Mouse (Mus musculus): ENCODE data around the gene Xpr1. TPM values are rescaled to one million over a fixed set of nuclear protein-coding genes. Genes with fewer than 3 reads are reported as not detected.

Gene Xpr1
- polyA plus RNA-seq (2017; shearing (Covaris generic)) = 35.4 TPM

DNA sequence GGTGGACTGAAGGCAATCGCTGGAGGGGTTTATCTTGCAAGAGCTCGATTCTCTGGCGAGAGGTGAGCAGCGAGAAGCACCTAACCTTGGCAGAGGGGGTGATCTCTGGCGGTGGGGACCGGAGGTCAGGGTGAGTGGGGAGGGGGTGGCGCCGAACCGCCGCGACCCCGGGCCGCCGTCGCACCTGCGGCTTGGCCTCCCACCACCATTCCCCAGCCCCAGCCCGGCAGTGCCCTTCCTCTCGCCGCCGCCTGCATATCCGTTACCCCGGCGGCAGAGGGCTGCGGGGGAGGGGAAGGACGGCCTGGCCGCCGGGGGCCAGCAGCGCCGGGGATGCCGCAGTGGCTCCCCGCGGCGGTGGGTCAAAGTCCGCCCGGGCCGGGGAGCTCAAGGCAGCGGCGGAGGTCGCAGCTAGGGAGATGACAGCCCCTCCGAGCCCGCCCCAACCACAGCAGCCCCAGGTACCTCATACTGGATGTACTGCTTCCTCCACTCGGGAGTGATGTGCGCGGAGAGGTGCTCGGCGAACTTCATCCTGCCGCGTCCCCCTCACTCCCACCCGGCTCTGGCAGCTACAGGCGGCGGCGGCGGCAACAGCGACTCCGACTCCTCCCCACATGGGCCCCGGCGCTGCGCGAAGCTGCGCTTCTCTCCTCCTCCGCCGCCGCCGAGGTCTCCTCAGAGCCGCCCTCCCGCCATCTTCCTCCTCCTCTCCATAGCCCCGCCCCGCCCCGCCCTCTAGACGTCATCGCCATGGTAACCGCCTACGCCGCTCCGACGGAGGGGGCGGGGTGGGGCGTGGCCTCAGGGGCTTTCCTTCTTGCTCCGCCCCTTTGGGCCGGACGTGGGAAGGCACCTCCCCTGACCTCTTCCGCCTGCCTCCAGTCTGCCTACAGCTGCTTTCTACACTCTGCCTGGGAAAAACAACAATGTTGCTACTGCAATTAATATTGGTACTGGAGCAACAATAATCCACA is at the start of gene Xpr1:
Xpr1 (minus strand) TSS at position 715 of the 977 bp plus-strand sequence.

DNA sequence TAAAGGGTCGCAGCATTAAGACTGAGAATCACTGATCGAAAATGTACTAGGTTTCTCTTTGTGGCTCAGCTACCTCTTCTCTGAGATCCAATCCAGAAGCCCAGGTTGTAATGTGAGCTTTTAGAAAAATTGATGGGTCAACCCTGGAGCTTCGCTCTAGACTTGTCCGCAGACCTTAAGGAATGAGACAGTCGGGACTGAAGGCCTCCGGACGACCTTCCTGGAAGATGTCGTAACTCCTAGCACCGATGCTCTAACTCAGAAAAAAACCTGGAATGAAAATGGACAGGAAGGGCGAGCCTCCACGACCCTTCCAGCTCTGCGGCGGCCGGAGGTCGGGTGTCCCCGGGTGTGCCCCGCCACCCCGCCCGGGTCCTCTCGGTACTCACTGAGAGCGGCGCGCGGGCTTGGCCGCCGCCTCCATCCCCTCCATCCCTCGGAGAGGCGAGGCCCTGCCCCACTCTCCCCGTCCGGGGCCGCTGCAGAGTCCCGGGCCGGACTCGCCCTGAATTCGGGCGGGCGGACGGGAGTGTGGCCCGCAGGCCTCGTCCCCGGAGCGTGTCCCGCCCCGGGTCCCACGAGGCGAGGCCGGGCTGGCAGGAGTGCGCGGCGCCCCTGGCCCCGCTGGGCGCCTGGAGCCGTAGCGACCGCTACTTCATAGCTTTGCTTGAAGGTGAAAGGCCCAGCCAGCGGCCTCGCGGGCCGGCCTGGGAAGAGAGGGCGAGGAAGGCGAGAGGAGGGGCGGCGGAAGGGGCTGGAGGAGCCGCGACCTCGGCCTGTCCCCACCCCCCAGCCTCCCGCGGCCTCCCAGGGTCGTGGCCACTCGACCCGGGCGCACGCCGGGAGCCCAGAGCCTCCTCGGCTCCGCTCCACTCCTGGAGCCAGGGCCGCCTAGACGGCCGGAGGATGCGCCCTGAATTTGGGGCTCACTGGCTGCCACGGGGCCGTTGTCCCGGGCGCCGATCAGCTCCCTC is 173.1 kb downstream of the Xpr1 start, which contains the start of gene BC034090:
BC034090 (minus strand) TSS at position 648 of the 974 bp plus-strand sequence.

Other genes with a start within 250 kb of the Xpr1 start
- gene BC034090, start 173.0 kb downstream of the Xpr1 start, polyA plus RNA-seq (2017; shearing (Covaris generic)) = 2.1 TPM
- gene Acbd6, start 140.7 kb upstream of the Xpr1 start, polyA plus RNA-seq (2017; shearing (Covaris generic)) = 18.4 TPM

Data from inflammation-experienced regulatory T-cells, adult 16 weeks (primary cell).